Mouse (Mus musculus) CD4-positive, CD25-positive, alpha-beta regulatory T cell, adult 2 months (primary cell): Measurements from ENCODE around the gene Spem1.

ENCODE experiments used
- DNase-seq: peaks from one replicate; pipeline ENCODE4 v3.0.0-alpha.2; 2012; ENCODE audit warnings: low read depth, low spot score

The Spem1 gene

DNA sequence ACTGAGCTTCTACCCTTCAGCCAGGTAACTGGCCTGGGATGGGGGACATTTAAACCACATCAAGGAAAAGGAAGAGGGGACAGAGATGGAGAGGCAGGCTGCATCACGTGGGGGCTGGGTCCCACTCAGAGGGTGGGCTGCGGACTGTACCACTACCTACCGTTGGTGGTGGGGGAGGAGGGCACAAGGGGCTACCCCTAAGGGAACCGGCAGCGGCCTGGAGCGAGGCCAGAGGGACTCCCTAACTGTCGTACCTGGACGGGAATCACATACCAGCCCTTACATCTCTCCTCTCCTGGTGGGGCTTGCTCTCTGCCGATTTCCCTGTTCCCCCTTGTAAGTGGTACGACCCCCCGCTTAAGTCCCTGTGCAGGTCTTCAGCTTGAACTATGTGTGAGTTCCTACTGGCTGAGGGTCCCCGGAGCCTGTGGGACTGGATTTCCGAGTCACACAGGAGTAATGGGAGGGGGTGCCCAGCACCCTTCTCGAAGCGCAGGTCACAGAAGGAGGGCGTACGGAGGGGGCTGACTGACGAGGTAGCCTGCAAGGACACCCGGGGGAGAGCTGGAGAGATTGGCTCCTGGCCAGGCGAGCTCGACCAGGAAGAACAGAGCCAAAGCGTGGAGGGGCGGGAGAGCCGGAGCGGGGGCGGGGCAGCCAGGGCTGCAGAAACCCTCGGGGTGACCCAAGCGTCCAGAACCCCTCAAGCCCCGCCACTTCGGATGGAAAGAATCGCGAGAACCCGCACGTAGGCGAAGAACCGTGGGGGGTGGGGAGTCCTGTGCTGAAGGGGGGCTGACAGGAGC is 21.4 kb downstream of the Spem1 start:
- DNase-seq: peak; percentile 27

GRCm38 (mm10) chr11:69800138-69800391 is 21.9 kb downstream of the Spem1 start:
- peak; percentile 36 for DNase-seq

- no peak for DNase-seq
Observed at GRCm38 (mm10) chr11:69799394-69800137, 22.4 kb downstream of the Spem1 start.

DNA sequence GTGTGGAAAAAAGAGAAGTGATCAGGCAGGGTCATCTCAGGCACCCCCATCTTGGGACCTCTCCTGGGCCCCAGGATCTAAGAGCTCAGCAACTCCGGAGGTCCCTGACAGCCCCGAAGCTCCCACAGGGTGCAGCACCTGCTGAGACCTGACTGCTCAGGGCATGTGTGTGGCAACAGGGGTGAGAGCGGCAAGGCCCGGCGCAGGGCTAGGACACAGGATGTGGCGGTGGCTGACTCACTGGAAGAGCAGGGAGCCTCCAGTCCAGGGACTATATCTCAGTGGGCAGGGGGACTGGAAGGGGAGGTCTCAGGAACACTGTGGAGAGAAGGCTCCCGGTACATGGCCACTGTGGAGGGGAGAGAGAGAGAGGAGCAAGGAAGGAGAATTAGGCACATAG is 24.1 kb downstream of the Spem1 start:
- no peak for DNase-seq

- peak; percentile 42 for DNase-seq
Observed at GRCm38 (mm10) chr11:69795983-69796435, 26.0 kb downstream of the Spem1 start.

GRCm38 (mm10) chr11:69795168-69795982 is 26.6 kb downstream of the Spem1 start, which contains the start of gene Chrnb1:
Gene Chrnb1, minus strand, starts transcription at chr11:69795943.
- peak; percentile 95 for DNase-seq

GRCm38 (mm10) chr11:69793429-69793828 is 28.6 kb downstream of the Spem1 start:
- DNase-seq: no peak

- DNase-seq: no peak
Observed at GRCm38 (mm10) chr11:69791420-69791819, 30.6 kb downstream of the Spem1 start.

DNA sequence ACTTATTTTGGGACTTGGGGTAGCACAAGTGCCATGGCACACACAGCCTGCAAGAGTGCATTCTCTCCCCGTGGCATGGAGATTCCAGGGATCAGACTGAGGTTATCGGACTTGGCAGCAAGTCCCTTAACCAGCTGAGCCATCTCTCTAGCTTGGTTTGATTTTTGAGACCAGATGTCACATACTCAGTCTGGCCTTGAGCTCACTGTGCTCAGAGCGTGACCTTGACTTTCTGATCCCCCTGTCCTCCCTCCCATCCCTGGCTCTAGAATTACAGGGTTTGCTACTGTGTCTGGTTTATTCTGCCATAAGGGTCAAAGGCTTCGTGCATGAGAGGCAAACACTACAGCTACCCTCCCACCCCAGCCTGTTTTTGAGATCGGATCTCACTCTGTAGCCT is 32.5 kb downstream of the Spem1 start:
- DNase-seq: no peak

- DNase-seq: no peak
Observed at GRCm38 (mm10) chr11:69787306-69787705, 34.7 kb downstream of the Spem1 start.

DNA sequence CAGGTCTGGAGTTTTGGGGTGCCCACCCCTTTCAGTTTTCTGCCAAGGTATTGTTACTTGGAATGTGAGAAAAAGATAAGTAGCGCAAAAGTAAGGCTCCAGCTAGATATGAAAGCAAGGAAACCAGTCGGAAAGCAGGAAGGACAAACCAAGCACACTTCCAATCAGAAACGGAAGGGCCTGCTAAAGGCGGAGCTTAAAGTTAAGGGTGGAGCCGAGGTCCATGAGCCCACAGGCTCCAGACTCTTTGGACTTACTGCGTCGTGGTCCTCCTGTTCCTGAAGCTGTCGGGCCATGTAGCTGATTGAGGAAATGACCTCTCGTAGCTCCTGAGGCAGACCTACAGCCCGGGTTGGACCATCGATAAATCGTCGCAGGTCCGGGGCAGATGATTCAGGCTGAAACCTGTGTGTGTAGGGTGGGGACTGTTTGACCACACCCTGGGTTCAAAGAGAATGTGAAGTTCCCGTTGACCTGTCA is 37.1 kb downstream of the Spem1 start:
- DNase-seq: no peak

DNA sequence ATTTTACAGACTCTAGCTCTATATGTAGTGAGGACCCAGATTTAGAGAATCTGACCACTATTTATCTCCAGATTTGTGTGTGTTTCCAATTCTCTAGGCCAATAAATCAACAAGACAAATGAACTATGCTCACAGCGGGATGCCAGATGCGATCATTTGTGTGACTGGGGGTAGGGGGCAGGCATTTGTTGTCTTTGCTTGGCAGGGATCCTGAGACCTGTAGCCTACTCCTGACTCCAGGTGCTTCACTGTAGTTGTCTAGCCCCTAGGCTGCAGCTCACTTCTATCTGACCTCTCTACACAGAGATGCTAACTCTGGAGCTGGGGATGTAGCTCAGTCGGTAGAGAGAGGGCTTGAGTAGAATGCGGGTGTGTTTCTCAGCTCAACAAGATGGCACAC is 40.2 kb downstream of the Spem1 start:
- no peak for DNase-seq

- no peak for DNase-seq
Observed at GRCm38 (mm10) chr11:69778985-69779384, 43.0 kb downstream of the Spem1 start.

- no peak for DNase-seq
Observed at GRCm38 (mm10) chr11:69778258-69778982, 43.6 kb downstream of the Spem1 start.

DNA sequence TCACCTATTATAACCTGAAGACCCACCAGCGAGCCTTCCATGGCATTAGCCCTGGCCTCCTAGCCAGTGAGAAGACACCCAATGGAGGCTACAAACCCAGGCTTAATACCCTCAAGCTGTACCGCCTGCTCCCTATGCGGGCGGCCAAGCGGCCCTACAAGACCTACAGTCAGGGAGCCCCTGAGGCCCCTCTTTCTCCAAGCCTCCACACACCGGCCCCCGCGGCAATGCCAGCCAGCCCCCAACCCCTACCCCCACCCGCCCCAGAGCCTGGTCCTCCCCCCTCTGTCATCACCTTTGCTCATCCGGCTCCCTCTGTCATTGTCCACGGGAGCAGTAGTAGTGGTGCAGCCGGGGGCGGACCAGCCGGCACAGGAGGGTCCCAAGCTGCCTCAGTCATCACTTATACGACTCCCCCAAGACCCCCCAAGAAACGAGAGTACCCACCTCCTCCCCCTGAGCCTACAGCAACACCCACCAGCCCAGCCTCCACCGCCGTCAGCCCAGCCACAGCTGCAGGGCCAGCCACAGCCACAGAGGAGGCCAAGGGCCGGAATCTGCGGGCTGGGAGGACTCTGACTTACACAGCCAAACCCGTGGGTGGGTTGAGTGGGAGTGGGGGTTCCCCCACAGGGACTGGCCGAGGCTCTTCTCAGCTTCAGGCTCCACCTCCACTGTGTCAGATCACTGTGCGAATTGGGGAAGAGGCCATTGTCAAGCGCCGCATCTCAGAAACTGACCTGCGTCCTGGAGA is 44.3 kb downstream of the Spem1 start:
- no peak for DNase-seq

- DNase-seq: no peak
Observed at GRCm38 (mm10) chr11:69776488-69776887, 45.5 kb downstream of the Spem1 start.

DNA sequence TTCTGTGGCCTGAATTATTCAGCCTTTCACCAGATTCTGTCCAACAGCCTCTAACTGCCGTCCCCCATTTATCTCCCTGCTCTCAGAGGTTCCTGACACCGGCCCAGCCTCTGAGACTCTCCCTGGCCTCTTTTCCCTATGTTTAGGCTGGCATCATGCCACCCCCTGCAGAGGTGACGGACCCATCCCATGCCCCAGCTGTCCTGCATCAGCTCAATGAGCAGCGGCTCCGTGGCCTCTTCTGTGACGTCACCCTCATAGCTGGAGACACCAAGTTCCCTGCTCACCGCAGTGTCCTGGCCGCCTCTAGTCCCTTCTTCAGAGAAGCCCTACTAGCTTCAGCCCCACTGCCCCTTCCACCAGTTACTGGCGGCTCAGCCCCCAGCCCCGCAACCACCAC is 46.3 kb downstream of the Spem1 start:
- no peak for DNase-seq

- DNase-seq: no peak
Observed at GRCm38 (mm10) chr11:69774961-69775360, 47.0 kb downstream of the Spem1 start.
